Mouse (Mus musculus) kidney, postnatal 14 days (tissue): ENCODE data around the gene Slc35b2.

Source experiments
- DNase-seq: peaks from one replicate; pipeline ENCODE4 v3.0.0; 2022; ENCODE audit warnings: mixed read lengths

Slc35b2 gene

DNA sequence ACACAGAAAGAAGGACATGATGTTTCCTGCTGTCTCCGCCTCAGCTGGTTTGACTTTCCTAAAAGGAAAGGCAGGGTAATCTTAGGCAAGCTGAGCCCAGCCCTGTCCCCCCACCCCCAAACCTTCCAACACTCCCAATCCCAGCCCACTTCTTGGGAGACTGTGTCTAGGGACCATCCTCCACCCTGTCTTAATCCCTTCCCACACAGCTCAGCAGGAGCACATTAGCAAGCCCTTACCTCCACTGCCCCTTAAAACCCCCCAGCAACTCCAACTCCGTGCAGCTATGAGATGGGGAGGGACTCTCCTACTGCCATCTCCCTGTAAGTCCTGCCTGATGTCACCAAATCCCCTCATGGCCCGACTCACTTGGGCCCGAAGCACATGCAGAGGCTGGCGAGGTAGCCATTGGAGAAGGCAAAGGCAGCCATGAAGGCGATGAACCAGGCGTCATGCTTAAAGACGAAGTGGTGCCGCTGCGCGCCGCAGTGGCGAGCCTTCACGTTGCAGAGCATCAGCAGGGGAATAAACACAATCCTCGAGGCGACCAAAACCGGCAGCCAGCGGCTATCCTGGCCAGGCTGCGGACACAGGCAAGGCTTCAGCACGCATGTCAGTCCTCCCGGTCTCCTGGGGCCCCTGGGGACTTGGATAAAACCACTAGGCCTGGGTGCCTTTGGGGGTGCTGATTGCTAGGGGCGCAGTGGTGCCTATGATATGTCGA, 22.2 kb downstream of the Slc35b2 start:
- DNase-seq: no peak

GRCm38 (mm10) chr17:45586449-45586837, 22.8 kb downstream of the Slc35b2 start:
- no peak for DNase-seq

DNA sequence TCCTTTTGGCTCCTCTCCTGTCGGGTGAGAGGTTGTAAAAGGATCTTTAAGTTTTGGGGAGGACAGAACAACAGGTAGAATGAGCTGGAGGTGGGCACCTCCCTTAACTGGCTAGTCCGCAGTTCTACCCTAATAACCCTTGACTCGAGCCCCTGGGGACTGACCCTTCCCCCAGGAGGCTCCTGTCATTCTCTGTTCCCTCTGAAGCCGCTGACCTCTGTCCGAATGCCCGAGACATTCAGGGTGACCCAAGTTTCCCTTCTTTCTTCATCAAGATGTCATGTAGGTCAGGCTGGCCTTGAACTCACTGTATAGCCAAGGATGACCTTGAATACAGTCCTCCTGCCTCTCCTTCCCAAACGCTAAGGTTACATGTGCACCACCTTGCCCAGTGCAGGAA, 24.7 kb downstream of the Slc35b2 start:
- no peak for DNase-seq

- no peak for DNase-seq
Measured at GRCm38 (mm10) chr17:45589236-45589635, 25.6 kb downstream of the Slc35b2 start.

DNA sequence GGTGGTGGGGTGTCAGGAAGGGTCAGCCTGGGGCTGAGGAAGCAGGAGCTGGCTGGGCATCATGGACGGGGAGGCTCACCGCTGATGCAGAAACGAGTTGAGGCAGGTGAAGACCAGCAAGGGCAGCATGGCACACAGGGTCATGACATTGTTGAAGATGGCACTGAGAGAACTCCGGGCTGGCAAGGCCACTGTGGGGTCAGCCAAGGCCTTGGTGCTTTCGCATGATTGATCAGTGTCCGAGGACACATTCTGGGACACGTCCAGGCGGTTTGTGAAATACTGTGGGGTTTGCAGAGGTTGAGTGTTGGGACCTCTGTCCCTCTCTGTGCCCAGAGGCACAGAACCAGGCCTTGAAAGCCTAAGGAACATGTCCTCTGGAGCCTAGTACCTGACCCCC, 26.2 kb downstream of the Slc35b2 start:
- no peak for DNase-seq

DNA sequence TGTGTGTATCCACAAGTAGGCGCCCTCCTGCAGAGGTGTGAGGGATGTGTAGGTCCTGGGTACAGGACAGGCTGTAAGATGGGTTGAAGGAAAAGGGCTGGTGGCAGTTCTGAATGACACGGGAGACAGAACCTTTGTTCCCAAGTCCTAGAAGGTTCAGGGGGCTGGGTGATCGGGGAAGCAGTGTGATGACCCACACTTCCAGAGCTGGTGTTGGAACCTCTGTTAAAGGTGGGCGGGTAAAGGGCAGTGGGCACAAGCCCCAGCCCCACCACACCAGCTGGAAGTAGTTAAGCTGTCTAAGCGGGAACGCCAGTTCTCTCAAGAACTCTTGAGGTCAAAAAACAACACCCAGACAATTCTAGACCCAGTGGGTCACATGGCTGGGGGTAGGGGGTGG, 26.7 kb downstream of the Slc35b2 start:
- no peak for DNase-seq

DNA sequence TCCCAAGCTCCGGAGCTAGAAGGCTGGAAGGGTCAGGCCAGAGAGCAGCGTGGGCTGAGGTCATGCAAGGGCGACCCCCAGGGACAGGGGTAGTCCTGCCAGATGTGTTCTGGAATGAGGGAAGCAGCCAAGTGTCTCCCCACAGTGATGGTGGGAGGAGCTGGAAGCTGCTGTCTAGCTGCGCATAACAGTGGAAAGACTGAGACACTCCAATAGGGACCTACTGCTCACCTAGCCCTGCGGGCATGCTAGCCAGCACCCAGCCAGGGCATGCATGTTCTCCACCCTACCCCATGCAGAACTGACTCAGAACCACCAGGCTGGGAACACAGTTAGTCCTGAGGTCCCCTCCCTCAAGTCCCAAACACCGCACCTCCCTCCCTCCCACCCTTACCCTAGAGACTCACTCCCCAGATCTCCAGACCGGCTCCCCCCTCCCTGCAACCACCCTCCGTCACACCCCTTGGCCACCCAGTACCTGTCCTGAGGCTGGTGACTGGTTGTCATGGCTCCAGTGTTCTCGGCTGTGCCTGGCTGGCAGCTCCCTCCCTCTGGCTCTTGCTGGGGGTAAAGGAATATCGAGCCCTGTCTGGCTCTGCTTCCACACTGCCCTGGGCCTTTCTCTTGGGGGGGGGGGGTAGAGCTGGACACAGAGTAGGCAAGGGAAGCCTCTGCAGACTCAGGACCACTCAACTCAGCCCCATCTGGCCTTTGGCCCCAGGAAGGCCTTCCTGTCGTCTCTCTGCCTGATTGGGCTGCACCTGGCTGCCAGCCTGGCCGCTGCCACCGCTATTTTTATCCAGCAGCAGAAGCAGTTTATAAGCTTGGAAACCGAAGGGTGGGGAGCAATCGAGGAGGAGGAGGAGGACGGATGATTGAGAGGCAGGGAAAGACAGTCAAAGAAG, 28.3 kb downstream of the Slc35b2 start:
- DNase-seq: peak; percentile 69

DNA sequence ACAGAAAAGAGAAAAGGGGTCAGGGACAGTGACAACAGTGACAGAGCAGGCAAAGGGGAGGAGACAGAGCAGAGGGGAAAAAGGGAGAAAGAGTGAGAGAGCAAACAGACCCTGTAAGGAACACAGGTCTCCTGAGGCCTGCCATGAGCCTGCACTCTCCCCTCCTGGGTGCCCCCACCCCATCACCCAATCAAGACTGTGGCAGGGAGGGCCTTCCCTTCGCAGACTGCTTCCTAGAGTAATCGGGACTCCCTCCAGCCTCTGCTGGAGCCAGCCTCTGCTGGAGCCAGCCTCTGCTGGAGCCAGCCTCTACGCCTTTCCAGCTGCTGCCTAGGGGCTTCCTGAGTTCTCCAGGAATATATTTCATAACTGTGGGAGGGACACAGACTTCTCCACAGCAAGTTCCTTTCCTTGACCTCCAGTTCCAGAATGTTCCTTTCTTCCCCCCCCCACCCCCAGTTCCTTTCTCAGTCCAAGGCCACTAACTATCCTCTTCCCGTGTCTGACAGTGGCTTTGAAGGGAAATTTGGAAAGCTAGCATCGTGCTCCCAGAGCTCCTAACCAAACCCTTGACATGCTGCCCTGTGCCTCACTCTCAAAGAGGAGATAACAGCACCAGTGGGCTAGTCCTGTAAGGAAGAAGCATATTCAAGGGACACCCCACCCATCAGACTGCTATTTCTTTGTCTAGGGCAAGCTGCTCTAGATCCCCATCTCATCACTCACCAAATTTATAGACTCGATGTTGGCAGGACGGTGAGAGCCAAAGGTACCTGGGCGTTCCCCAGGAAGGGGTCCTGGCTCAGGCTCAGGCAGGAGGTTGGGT, 29.1 kb downstream of the Slc35b2 start:
- peak; percentile 76 for DNase-seq

DNA sequence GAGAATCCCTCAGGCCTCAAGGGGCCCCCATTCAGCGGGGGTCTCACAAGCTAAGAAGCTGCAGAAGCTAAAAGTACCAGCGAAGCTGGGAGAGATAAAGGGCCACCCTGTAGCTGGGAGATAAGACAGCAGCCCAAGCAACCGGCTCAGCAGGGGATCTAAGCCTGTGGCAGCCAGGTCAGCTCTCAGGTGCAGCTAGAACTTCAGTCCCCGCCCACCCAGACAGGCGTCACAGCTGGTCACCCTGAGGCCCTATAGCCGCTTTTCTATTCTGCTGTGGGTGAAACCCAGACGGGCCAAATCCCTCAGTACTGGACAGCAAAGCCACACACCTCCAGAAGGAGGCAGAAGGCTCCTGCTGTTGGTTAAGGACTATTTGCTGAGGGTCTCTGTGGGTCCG, 29.8 kb downstream of the Slc35b2 start:
- peak; percentile 51 for DNase-seq

DNA sequence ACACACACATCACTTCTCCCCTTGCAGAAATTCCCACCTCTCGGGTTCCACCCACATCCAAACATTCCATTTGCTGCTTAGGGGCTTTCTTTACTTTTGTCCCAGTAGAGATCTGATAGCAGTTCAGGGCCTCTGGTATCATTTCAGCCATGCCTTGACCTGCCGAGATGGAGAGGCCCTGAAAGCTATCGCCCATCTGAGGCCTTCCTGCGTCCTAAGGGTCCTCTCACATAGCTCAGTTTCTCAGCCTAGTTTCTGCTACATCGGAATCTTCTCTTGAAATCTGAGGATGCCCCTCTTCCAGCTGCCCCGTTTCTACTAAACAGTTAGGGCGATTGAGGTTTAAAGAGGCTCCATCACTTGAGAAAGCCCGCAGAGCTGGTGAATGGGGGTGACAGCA, 30.5 kb downstream of the Slc35b2 start:
- no peak for DNase-seq

- peak; percentile 90 for DNase-seq
Measured at GRCm38 (mm10) chr17:45594881-45595735, 31.4 kb downstream of the Slc35b2 start.

DNA sequence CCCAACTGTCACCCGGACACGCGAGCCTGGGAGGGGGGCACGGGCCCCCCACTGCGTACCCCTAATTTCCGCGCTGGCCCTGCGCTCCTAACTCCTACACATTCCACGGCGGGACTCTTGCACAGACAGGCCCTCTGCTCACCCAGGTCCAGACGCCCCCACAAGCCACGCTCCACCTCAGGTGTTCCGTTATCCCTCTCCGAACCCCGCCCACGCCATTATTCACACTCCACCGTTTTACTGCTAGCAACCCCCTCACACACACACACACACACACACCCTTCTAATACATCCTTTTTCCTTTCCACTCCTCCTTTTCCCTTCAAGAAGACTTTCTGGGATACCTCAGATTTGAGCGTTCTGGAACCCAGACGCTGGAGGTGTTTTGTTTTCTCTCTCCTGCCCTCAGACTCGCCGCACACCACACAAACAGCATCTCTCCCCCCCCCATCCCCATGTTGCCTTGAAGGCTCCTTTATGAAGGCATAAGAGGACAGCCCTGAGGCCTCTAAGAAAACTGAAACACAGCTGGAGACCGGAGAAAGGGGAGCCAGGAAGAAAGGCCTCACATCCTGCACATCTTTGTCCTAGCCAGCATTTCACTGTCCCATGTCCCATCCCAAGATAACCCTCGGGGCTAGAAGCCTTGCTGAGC, 32.2 kb downstream of the Slc35b2 start:
- DNase-seq: no peak

DNA sequence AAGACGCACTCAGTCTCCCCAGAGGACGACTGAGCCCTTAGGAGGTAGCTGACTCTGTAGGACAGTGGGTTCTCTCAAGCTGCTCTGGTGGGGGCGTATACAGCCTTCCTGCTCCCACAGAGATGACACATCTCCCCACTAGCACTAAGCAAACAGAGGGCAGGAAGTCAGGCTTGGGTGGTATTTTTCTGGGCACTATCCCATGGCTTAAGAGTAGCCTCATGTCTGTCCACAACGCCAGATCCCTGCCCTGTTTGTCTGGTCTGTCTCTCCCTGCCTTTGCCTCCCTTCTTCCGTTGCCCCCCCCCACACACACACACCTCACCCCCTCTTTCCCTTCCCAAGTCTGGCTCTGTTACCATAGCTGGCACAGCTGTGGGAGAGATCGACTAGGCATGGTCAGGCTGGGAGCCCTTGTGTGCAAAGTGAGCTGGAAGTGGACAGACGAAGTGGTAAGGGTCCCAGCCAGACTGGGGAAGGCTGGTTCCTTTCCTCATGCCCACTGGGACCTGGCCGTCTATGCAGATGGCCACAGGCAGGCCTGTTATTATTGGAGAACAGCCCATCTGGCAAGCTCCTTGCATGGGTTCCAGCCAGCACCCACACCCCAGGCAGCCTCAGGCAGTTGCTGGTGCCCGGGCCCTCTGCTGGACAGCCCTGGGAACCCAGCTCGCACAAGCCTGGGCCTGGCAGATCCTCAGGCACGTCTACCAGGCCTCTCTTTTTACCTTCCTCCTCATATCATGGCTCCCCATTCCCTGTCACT, 33.1 kb downstream of the Slc35b2 start:
- DNase-seq: peak; percentile 87

GRCm38 (mm10) chr17:45597787-45598186, 34.1 kb downstream of the Slc35b2 start:
- DNase-seq: peak; percentile 45

DNA sequence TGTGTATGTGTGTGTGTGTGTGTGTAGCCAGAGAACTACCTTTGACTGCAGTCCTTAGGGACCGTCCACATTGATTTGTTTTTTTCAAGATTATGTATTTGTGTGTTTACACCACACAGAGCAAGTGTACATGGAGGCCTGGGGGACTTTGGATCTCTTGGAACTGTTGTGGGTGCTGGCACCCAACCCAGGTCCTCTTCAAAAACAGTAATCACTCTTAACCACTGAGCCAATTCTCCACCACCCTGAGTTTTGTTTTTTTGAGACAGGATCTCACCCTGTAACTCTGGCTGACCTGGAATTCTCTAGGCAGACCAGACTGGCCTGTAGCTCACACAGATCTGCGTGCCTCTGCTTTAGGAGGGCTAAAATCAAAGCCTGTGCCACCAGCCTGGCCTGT, 34.7 kb downstream of the Slc35b2 start:
- no peak for DNase-seq

GRCm38 (mm10) chr17:45598891-45599290, 35.2 kb downstream of the Slc35b2 start:
- no peak for DNase-seq

- peak; percentile 84 for DNase-seq
Measured at GRCm38 (mm10) chr17:45599446-45600242, 36.0 kb downstream of the Slc35b2 start, which contains the start of gene Slc29a1. Slc29a1 (minus strand) TSS chr17:45599606.

DNA sequence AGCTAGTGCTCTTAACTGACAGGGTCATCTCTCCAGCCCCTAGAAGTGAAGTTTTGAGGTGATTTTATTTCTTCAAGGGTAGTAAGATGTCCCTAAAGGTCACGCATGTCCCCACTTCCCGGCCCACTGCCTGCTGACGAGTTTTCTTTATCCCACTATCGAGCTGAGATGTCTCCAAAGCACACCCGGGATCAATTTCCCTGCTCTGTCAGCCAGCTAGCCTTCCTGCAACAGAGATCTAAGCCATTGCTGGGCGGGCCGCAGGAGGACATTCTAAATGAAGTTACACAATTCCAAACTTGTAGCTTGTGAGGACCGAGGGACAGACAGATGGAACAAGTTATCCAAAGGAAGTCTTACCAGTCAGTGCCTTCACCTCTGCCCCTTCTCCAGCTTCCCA, 36.6 kb downstream of the Slc35b2 start:
- DNase-seq: no peak

GRCm38 (mm10) chr17:45601325-45601724, 37.7 kb downstream of the Slc35b2 start:
- no peak for DNase-seq

DNA sequence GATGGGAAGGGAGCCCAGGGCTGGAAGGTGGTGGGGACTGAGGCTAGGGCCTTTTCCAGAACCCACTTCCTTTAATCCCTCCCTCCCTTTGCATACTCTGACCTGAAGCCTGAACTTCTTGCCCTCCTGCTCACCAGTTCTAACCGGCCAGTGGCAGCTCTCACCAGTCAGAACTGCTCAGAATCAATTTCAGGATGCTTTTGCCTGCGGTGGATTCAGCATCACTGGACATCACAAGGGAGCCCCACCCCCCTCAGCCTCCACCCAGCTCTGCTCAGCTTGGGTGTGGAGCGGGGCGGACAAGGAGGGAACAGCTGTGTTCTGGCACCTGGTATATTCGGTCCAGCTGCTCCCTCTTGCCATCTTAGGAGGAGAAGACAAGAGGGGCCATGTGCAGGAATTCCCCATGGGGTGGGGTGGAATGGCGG, 38.2 kb downstream of the Slc35b2 start, which contains the start of gene Mymx:
Gene Mymx (minus strand): TSS at position 226 of the 428 bp plus-strand sequence.
- peak; percentile 70 for DNase-seq
